Mouse (Mus musculus) forebrain, embryonic 15.5 days (tissue): ENCODE measurements around the gene Eif4e3. TPM values are rescaled to one million over a fixed set of nuclear protein-coding genes. Genes with fewer than 3 reads are reported as not detected.

Experiments used
- ATAC-seq: fragments of 200-750 bp; cut with Nextera tagmentation; replicated peaks from 2 replicates; pipeline ENCODE4 v1.8.0; 2017; ENCODE audit warnings: mild to moderate bottlenecking, moderate TSS enrichment, moderate library complexity
- H3K27ac ChIP-seq: fragments of 300-500 bp; sonication (generic); replicated peaks from 2 replicates; pipeline ENCODE4 v1.5.1; 2015; ENCODE audit warnings: mild to moderate bottlenecking, inconsistent platforms
- H3K27me3 ChIP-seq: fragments of 300-500 bp; sonication (generic); 2 replicates; pipeline ENCODE4 v1.6.1; 2015; ENCODE audit warnings: inconsistent platforms
- H3K36me3 ChIP-seq: fragments of 300-500 bp; sonication (generic); 2 replicates; pipeline ENCODE4 v1.6.1; 2015; ENCODE audit warnings: mild to moderate bottlenecking, inconsistent platforms
- H3K4me1 ChIP-seq: fragments of 300-500 bp; sonication (generic); 2 replicates; pipeline ENCODE4 v1.6.1; 2015; ENCODE audit warnings: inconsistent platforms
- H3K4me2 ChIP-seq: fragments of 300-500 bp; sonication (generic); replicated peaks from 2 replicates; pipeline ENCODE4 v1.6.1; 2015; ENCODE audit warnings: mild to moderate bottlenecking, inconsistent platforms
- H3K4me3 ChIP-seq: fragments of 300-500 bp; sonication (generic); 2 replicates; pipeline ENCODE4 v1.5.1; 2015; ENCODE audit warnings: mild to moderate bottlenecking, inconsistent platforms
- H3K9ac ChIP-seq: fragments of 300-500 bp; sonication (generic); replicated peaks from 2 replicates; pipeline ENCODE4 v1.6.1; 2015; ENCODE audit warnings: mild to moderate bottlenecking, inconsistent platforms
- H3K9me3 ChIP-seq: fragments of 300-500 bp; sonication (generic); 2 replicates; pipeline ENCODE4 v1.6.1; 2016; ENCODE audit warnings: inconsistent platforms
- WGBS: fragments of 180-500 bp; shearing (Covaris S2); methylation state at CpG from one replicate; pipeline ENCODE4 v1.1.7; 2015; ENCODE audit warnings: mixed read lengths; 5-methylcytosine and 5-hydroxymethylcytosine counted together
- polyA plus RNA-seq: library from polyadenylated mRNA; unstranded; fragments of >200 nt; fragmentation: Nextera tagmentation; extraction: Ambion mirVana; gene quantifications from 2 replicates; pipeline ENCODE4 v1.2.1, GENCODE M21; 2015

The Eif4e3 gene
- polyA plus RNA-seq, 1 experiment from 2014 or later, result 9.9 TPM

- no peak overlapping the region for H3K4me2 ChIP-seq
- ATAC-seq, result no peak
- no peaks in the 10 kb centered on the region for H3K9me3 ChIP-seq
- no peak overlapping the region for H3K4me3 ChIP-seq
- no peak overlapping the region for H3K27ac ChIP-seq
- H3K27me3 ChIP-seq, result no peaks in the 10 kb centered on the region
- WGBS, result 95% methylated on average over 5 of the region's 5 CpGs
- no peak overlapping the region for H3K9ac ChIP-seq
- H3K36me3 ChIP-seq, result no peaks in the 10 kb centered on the region
- H3K4me1 ChIP-seq, result no peaks in the 10 kb centered on the region
These were observed 17.4 kb upstream of the Eif4e3 start for GRCm38 (mm10) chr6:99683974-99684373.

DNA sequence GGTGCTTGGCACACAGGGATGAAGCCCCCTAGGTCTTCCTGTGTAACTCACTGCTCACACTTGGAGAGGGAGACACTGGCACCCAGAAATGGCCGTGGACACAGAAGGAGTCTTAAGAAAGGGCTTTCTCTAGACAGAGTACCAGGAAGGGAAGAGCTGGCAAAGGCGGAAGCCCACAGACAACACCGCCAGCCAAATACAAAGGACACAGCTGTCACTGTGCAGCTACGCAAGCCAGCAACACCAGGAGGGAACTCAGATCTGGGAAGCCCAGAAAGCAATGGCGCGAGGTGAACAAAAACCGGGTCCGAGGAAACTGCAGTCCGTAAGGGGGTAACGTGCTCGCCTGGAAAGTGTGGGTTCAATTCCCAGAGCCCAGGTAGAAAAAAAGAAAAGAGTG lies 11.5 kb upstream of the Eif4e3 start:
- 45% methylated on average over 11 of the region's 11 CpGs for WGBS
- ATAC-seq, result peak; percentile 63
- Histone ChIP-seq H3K36me3 (no peaks in the 10 kb centered on the region), H3K4me3 (no peak overlapping the region), H3K9me3 (no peaks in the 10 kb centered on the region), H3K9ac (no peak overlapping the region), H3K27me3 (no peaks in the 10 kb centered on the region), H3K27ac (peak overlapping the region; percentile 54; the same call in 1 of the 2 replicates), H3K4me1 (peaks cover 16% of the 10 kb centered on the region), H3K4me2 (peak overlapping the region; percentile 4; the same call in 1 of the 2 replicates)

- WGBS, result 88% methylated on average over 8 of the region's 8 CpGs
- H3K4me2 ChIP-seq, result no peak overlapping the region
- H3K4me3 ChIP-seq, result no peak overlapping the region
- H3K36me3 ChIP-seq, result no peaks in the 10 kb centered on the region
- H3K27ac ChIP-seq, result no peak overlapping the region; the same call in 1 of the 2 replicates
- H3K9me3 ChIP-seq, result no peaks in the 10 kb centered on the region
- no peak for ATAC-seq
- no peaks in the 10 kb centered on the region for H3K27me3 ChIP-seq
- H3K9ac ChIP-seq, result no peak overlapping the region
- peaks cover 16% of the 10 kb centered on the region for H3K4me1 ChIP-seq
These were observed 10.8 kb upstream of the Eif4e3 start for GRCm38 (mm10) chr6:99677325-99677724.

- H3K27me3 ChIP-seq, result no peaks in the 10 kb centered on the region
- no peak for ATAC-seq
These were observed 7.9 kb upstream of the Eif4e3 start for GRCm38 (mm10) chr6:99674482-99674881.

DNA sequence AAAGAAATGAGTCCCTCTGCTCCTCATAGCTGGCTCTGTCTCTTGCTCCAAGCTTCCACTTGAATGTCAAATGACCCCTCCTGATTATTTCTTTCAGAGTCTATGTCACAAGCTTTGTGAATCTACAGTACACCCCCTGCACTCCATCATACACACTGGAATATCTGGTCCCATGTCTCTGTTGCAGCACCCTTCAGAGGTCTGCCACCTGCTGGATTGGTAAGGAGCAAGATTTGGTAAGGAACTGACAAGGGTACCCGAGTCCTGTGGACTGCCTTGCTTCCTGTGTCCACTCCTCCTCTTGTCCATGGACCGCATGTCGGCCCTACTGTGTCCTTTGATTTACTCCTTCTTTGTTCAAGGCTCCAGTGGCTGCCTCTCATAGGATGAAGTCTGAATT lies 5.2 kb upstream of the Eif4e3 start:
- no peak overlapping the region for H3K27ac ChIP-seq
- H3K9ac ChIP-seq, result no peak overlapping the region
- ATAC-seq, result no peak
- peaks cover 54% of the 10 kb centered on the region for H3K4me1 ChIP-seq
- no peaks in the 10 kb centered on the region for H3K9me3 ChIP-seq
- H3K4me2 ChIP-seq, result no peak overlapping the region
- 54% methylated on average over 3 of the region's 3 CpGs for WGBS
- no peak overlapping the region for H3K4me3 ChIP-seq
- no peaks in the 10 kb centered on the region for H3K36me3 ChIP-seq
- H3K27me3 ChIP-seq, result no peaks in the 10 kb centered on the region

More at GRCm38 (mm10) chr6:99674482-99674881, 7.9 kb upstream of the Eif4e3 start:
- H3K9me3 ChIP-seq, result no peaks in the 10 kb centered on the region
- peak overlapping the region; percentile 48; the same call in 1 of the 2 replicates for H3K27ac ChIP-seq
- no peak overlapping the region for H3K9ac ChIP-seq
- WGBS, result 38% methylated on average over 4 of the region's 4 CpGs
- no peaks in the 10 kb centered on the region for H3K36me3 ChIP-seq
- H3K4me2 ChIP-seq, result no peak overlapping the region
- H3K4me1 ChIP-seq, result peaks cover 37% of the 10 kb centered on the region
- no peak overlapping the region for H3K4me3 ChIP-seq

DNA sequence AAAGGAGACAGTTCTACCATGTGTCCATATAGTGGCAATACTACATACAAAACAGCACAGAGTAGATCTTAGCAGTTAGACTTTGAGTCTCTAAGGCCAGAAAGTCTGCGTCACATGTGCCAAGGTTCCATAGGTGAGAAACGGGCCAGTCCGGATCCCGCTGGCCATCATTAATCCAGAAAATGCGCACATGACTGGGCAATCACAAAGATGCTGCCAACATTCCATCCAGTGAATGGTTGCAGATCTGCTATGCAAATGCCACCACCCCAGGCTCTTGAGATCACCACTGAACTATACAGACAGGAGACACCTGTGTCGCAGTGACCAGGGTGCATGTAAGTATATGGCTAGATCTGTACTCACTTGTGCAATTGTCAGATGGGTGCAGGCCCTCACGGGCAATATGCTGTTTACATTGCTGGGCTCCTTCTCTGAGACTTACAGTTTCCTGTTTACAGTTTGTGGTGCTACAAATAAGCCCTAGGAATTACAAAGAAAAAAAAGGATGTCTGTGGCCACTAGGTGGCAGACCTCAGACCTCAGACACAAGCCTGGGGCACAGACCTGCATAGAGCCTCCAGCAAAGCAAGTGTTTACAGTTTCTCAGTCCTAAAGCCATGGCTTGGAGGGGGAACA lies 4.0 kb upstream of the Eif4e3 start:
- peaks cover 62% of the 10 kb centered on the region for H3K4me1 ChIP-seq
- no peak overlapping the region for H3K4me2 ChIP-seq
- ATAC-seq, result peak; percentile 20

DNA sequence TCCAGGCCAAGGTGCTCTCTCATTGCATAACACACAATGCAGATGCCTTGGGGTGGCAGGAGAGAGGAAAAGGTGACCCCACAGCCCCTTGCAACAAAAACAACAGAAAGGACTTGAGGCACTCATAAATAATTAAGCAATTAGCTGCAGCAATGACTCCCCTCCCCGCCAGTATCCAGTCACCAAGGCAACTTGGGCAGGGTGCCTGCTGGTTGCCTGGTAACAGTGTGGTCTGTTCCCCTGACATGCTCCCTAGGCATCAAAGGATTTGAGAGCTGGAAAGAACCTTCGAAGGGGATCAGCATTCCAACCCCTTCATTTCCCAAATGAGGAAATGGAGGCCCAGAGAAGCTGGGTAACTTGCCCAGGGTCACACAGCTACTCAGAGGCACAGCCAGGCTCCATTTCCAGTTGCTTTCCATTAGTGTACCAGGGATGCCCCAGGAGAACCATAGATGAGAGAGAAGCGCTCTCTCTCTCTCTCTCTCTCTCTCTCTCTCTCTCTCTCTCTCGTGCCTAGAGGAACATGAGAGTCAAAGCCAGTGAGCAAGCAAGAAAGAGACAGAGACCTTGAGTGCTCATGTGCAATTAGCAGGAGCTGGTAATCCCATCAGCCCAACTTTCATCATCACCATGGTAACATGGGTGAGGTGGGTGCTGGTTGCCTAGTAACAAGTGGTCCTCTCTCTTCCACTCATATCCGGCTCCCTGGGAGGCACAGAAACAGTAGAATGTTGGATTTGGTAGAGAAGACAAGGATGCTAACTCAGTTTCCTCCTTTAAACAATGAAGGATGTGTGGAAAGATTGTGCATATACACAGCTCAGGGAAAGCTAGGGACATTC lies 3.1 kb upstream of the Eif4e3 start:
- no peaks in the 10 kb centered on the region for H3K36me3 ChIP-seq
- H3K4me3 ChIP-seq, result no peak overlapping the region
- H3K4me2 ChIP-seq, result peak overlapping the region; percentile 26; the same call in 1 of the 2 replicates
- ATAC-seq, result peak; percentile 85
- H3K27ac ChIP-seq, result peak overlapping the region; percentile 87
- no peaks in the 10 kb centered on the region for H3K9me3 ChIP-seq
- peaks cover 68% of the 10 kb centered on the region for H3K4me1 ChIP-seq
- no peaks in the 10 kb centered on the region for H3K27me3 ChIP-seq
- WGBS, result 11% methylated on average over 5 of the region's 5 CpGs
- H3K9ac ChIP-seq, result no peak overlapping the region

More for the DNA sequence above, 4.0 kb upstream of the Eif4e3 start:
- Histone ChIP-seq H3K9me3 (no peaks in the 10 kb centered on the region), H3K27me3 (no peaks in the 10 kb centered on the region), H3K27ac (peak overlapping the region; percentile 87), H3K4me3 (no peak overlapping the region), H3K9ac (0 out of 2 replicates have a peak overlapping the region, but pooled peaks have one; percentile 19), H3K36me3 (no peaks in the 10 kb centered on the region)
- WGBS, result 37% methylated on average over 7 of the region's 7 CpGs

- Histone ChIP-seq H3K4me3 (peak overlapping the region; percentile 86; the same call in 1 of the 2 replicates), H3K4me2 (peak overlapping the region; percentile 92), H3K27me3 (no peaks in the 10 kb centered on the region), H3K9me3 (no peaks in the 10 kb centered on the region), H3K36me3 (no peaks in the 10 kb centered on the region), H3K4me1 (peaks cover 62% of the 10 kb centered on the region), H3K9ac (0 out of 2 replicates have a peak overlapping the region, but pooled peaks have one; percentile 84), H3K27ac (peak overlapping the region; percentile 48; the same call in 1 of the 2 replicates)
- WGBS, result 57% methylated on average over 8 of the region's 8 CpGs
- no peak for ATAC-seq
These were observed 719 bp upstream of the Eif4e3 start for GRCm38 (mm10) chr6:99667290-99667689.

- peak overlapping the region; percentile 86 for H3K4me3 ChIP-seq
- H3K9me3 ChIP-seq, result no peaks in the 10 kb centered on the region
- H3K27ac ChIP-seq, result peak overlapping the region; percentile 48
- H3K4me2 ChIP-seq, result peak overlapping the region; percentile 92
- H3K36me3 ChIP-seq, result no peaks in the 10 kb centered on the region
- no peaks in the 10 kb centered on the region for H3K27me3 ChIP-seq
- ATAC-seq, result no peak
- peaks cover 53% of the 10 kb centered on the region for H3K4me1 ChIP-seq
- 31% methylated on average over 16 of the region's 16 CpGs for whole genome bisulfite sequencing
- H3K9ac ChIP-seq, result peak overlapping the region; percentile 84
These were observed 884 bp downstream of the Eif4e3 start for GRCm38 (mm10) chr6:99665457-99666317.

GRCm38 (mm10) chr6:99663232-99663631 lies 3.3 kb downstream of the Eif4e3 start:
- Histone ChIP-seq H3K27me3 (no peaks in the 10 kb centered on the region), H3K36me3 (no peaks in the 10 kb centered on the region), H3K27ac (no peak overlapping the region), H3K4me1 (peaks cover 29% of the 10 kb centered on the region), H3K4me3 (no peak overlapping the region), H3K9me3 (no peaks in the 10 kb centered on the region), H3K4me2 (no peak overlapping the region), H3K9ac (no peak overlapping the region)
- no peak for ATAC-seq
- WGBS, result 84% methylated on average over 8 of the region's 8 CpGs

DNA sequence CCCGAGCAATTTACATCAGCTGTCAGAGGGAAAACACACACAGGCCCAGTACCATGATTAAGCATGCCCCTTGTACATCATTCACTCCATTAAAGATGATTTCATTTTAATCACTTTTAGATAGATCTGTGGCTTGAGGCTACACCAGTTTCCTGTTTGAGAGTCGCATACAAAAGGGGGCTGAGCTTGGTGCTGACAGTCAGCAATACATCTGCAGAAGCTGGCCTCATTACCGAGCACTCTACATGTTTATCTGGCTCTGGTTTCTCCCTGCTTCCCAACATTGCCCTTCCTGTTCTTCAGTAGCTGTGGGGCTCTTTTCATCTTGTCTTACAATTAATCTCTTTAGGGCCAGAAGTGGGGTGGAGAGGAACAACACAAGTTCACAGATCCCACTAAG lies 6.1 kb downstream of the Eif4e3 start:
- no peak overlapping the region for H3K27ac ChIP-seq
- H3K4me2 ChIP-seq, result no peak overlapping the region
- no peak for ATAC-seq

More for the DNA sequence above, 6.1 kb downstream of the Eif4e3 start:
- no peak overlapping the region for H3K9ac ChIP-seq
- no peak overlapping the region for H3K4me3 ChIP-seq
- H3K36me3 ChIP-seq, result no peaks in the 10 kb centered on the region
- 53% methylated on average over 3 of the region's 3 CpGs for WGBS
- peaks cover 5% of the 10 kb centered on the region; the same call in 1 of the 2 replicates for H3K4me1 ChIP-seq
- no peaks in the 10 kb centered on the region for H3K27me3 ChIP-seq
- no peaks in the 10 kb centered on the region for H3K9me3 ChIP-seq
